Mouse (Mus musculus) layer of hippocampus, adult 6 months (tissue): Measurements from ENCODE around the gene Naa11. TPM values are rescaled to one million over a fixed set of nuclear protein-coding genes. Genes with fewer than 3 reads are reported as not detected.

Experiments
- long read RNA-seq, 2 experiments: library from polyadenylated mRNA; unstranded; transcript quantifications; one replicate each; pipeline ENCODE4 v2.0.0; 2019 to 2020
- polyA plus RNA-seq: library from polyadenylated mRNA; unstranded; fragments of <200 nt; fragmentation: Nextera tagmentation; gene quantifications from 2 replicates; pipeline ENCODE4 v1.2.3, GENCODE M21; 2021

Gene Naa11
- 0.09 TPM in 1 of 2 replicates, not detected in the other for polyA plus RNA-seq
- long read RNA-seq, experiment 1, partial matches to known transcripts = 0 of 1 reads
- long read RNA-seq, experiment 1, other reads (novel, unspliced or antisense) = 1 of 1 reads
- long read RNA-seq, experiment 2, partial matches to known transcripts = 0 of 1 reads
- long read RNA-seq, experiment 2, other reads (novel, unspliced or antisense) = 1 of 1 reads

DNA sequence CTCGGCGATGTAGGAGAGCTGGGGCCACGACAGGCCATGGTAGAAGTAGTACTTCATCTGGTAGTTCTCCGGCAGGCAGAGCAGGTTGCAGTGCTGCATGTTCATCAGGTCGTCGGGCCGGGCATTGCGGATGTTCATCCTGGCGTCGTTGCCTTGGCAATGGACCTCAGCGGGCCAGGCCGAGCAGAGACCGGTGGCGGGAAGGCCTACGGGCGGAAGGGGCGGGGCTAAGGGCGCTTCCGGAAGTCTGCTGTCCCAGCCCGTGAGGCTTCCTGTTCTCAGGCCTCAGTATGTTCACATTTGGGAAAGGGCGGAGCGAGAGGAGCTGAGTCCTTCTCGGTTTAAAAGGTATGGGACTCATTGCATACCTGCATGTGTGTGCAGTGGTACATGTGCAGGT lies at the start of gene Naa11:
Gene Naa11, minus strand, starts transcription at position 220 of the 400 bp plus-strand sequence.

Other genes with a start within 250 kb of the Naa11 start
- not detected in 2 replicates for gene Gk2, start 64.6 kb upstream of the Naa11 start, polyA plus RNA-seq